ENCODE assay signal across 8 mouse cellular contexts in the genomic region with DNA sequence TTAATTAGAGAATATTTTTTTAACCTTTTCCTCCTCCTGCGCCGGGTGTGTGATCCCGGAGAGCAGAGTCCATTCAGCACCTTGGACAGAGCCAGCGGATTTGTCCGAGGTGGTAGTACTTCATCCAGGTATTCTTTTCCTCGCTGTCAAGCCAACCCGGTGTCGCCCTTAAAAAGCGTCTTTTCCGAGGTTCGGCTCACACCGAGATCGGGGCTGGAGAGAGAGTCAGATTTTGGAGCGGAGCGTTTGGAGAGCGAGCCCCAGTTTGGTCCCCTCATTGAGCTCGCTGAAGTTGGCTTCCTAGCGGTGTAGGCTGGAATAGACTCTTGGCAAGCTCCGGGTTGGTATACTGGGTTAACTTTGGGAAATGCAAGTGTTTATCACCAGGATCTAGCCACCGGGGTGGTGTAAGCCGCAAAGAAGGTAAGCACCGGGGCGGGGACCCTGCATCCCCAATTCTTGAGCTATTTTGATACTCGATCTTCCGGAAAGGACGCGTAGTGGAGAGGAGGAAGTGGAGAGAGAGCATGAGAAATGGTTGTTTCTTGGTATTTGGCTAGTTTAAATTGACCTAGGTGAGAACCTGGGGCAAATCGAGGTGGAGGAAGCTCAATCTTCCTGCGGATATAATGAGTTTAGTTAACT. TPM values are rescaled to one million over a fixed set of nuclear protein-coding genes. Genes with fewer than 3 reads are reported as not detected.
DNase-seq lines count a peak whose midpoint lies in the region; ATAC-seq lines count a peak whose summit lies in the region.

No protein-coding gene starts in this region.

- no peak for ATAC-seq in embryonic facial prominence, embryonic 11.5 days (replicated peaks; ENCODE audit: insufficient number of reproducible peaks, low FRiP score, low TSS enrichment, low read depth)
- ATAC-seq in midbrain, embryonic 13.5 days, result no peak

- H3K9ac ChIP-seq in embryonic facial prominence, embryonic 11.5 days (replicated peaks; ENCODE audit: low read length), result no peak overlapping the region
- H3K9ac ChIP-seq in midbrain, embryonic 13.5 days (replicated peaks), result peak overlapping the region; percentile 89; the same call in 1 of the 2 replicates

- H3K4me1 ChIP-seq in embryonic facial prominence, embryonic 11.5 days (ENCODE audit: control insufficient read depth, insufficient read depth, low read length), result no peaks in the 10 kb centered on the region
- H3K4me1 ChIP-seq in hindbrain, embryonic 10.5 days (replicated peaks), result peaks cover 37% of the 10 kb centered on the region
- H3K4me1 ChIP-seq in midbrain, embryonic 13.5 days (replicated peaks), result peaks cover 37% of the 10 kb centered on the region

- H3K4me2 ChIP-seq in embryonic facial prominence, embryonic 11.5 days (ENCODE audit: low read depth, low read length), result peak overlapping the region; percentile 36
- peak overlapping the region; percentile 95 for H3K4me2 ChIP-seq in midbrain, embryonic 13.5 days (replicated peaks)

- H3K27ac ChIP-seq in embryonic facial prominence, embryonic 11.5 days (replicated peaks; ENCODE audit: low read depth, low read length), result no peak overlapping the region
- no peak overlapping the region for H3K27ac ChIP-seq in hindbrain, embryonic 10.5 days
- H3K27ac ChIP-seq in midbrain, embryonic 13.5 days, result no peak overlapping the region

- no peaks in the 10 kb centered on the region for H3K9me3 ChIP-seq in embryonic facial prominence, embryonic 11.5 days (replicated peaks; ENCODE audit: control insufficient read depth, low read length)
- H3K9me3 ChIP-seq in hindbrain, embryonic 10.5 days, result no peaks in the 10 kb centered on the region
- no peaks in the 10 kb centered on the region for H3K9me3 ChIP-seq in midbrain, embryonic 13.5 days

- intact Hi-C loops in left cerebral cortex, postnatal 14 days (cut with DNase I), result loop anchor here (2.0 to 10.0 kb wide), 2 partner anchors 57 to 401 kb away; no protein-coding TSS in a partner anchor

- DNase-seq in adrenal gland, adult (ENCODE audit: inconsistent age in 2 of 2, low spot score in 1 of 2), result peak; percentile 29 to 85
- no peak for DNase-seq in adrenal gland, adult 8-10 months
- DNase-seq in adrenal gland, postnatal 14 days, result peak; percentile 82
- DNase-seq in embryonic facial prominence, embryonic 11.5 days (ENCODE audit: low spot score), result peak; percentile 88
- peak; percentile 76 for DNase-seq in hindbrain, embryonic 10.5 days (ENCODE audit: low spot score)
- peak; percentile 27 to 51 for DNase-seq in left cerebral cortex, postnatal 14 days (ENCODE audit: low spot score in 2 of 2)
- DNase-seq in urinary bladder, postnatal 25 days (ENCODE audit: low spot score), result peak; percentile 62

- H3K4me3 ChIP-seq in embryonic facial prominence, embryonic 11.5 days (ENCODE audit: low read depth, low read length), result no peak overlapping the region
- peak overlapping the region; percentile 63 for H3K4me3 ChIP-seq in hindbrain, embryonic 10.5 days
- H3K4me3 ChIP-seq in midbrain, embryonic 13.5 days (replicated peaks), result peak overlapping the region; percentile 74

- WGBS in embryonic facial prominence, embryonic 11.5 days, result under 1% methylated on average over 29 of the region's 29 CpGs
- WGBS in hindbrain, embryonic 10.5 days, result under 1% methylated on average over 29 of the region's 29 CpGs
- WGBS in midbrain, embryonic 13.5 days, result under 1% methylated on average over 29 of the region's 29 CpGs

- peaks cover 35% of the 10 kb centered on the region for H3K27me3 ChIP-seq in embryonic facial prominence, embryonic 11.5 days (ENCODE audit: control insufficient read depth, insufficient read depth, low read length)
- peaks cover 68% of the 10 kb centered on the region for H3K27me3 ChIP-seq in hindbrain, embryonic 10.5 days (ENCODE audit: insufficient read depth, poor library complexity, severe bottlenecking)
- peaks cover 37% of the 10 kb centered on the region for H3K27me3 ChIP-seq in midbrain, embryonic 13.5 days

- H3K36me3 ChIP-seq in embryonic facial prominence, embryonic 11.5 days (replicated peaks; ENCODE audit: control insufficient read depth, insufficient read depth, low read depth, low read length), result no peaks in the 10 kb centered on the region
- no peaks in the 10 kb centered on the region for H3K36me3 ChIP-seq in hindbrain, embryonic 10.5 days
- no peaks in the 10 kb centered on the region for H3K36me3 ChIP-seq in midbrain, embryonic 13.5 days

RNA-seq across cellular contexts. Expression of a gene that starts 1.6 kb away (rescaled TPM):
- under 1 TPM in 2 of 4 experiments, not detected in 2; 0.14 to 0.23 TPM for total RNA-seq in adrenal gland, adult 8-10 months (2022)
- total RNA-seq in adrenal gland, postnatal 14 days (2021), result 0.34 and 0.41 TPM in 2 replicates
- polyA plus RNA-seq in embryonic facial prominence, embryonic 11.5 days (2014; fragmentation: Nextera tagmentation; extraction: Ambion mirVana), result 6.6 and 7.9 TPM in 2 replicates
- polyA plus RNA-seq in hindbrain, embryonic 10.5 days (2016; fragmentation: Nextera tagmentation; extraction: Ambion mirVana), result 2.0 and 3.5 TPM in 2 replicates
- 10 to 100 TPM; 15.0 to 18.5 TPM for total RNA-seq in left cerebral cortex, postnatal 14 days (2021)
- polyA plus RNA-seq in midbrain, embryonic 13.5 days (2015; fragmentation: Nextera tagmentation; extraction: Ambion mirVana), result 2.8 and 3.7 TPM in 2 replicates

Comparison
In these comparisons a context has a peak if more than half of its experiments do, and no peak if none do; other contexts are left out.
1. RNA of a gene that starts 1.6 kb away (total RNA-seq): 15.0 to 18.5 TPM in left cerebral cortex, postnatal 14 days; 0.34 to 0.41 TPM in adrenal gland, postnatal 14 days and 0.14 to 0.23 TPM in adrenal gland, adult 8-10 months; every median in the first group is over 10 times any median in the second.